Mouse (Mus musculus): Measurements from ENCODE around the gene Cnga4. TPM values are rescaled to one million over a fixed set of nuclear protein-coding genes. Genes with fewer than 3 reads are reported as not detected.

Gene Cnga4
- 0.27 and 0.32 TPM in 2 replicates for polyA plus RNA-seq (2012; rRNA removed)

DNA sequence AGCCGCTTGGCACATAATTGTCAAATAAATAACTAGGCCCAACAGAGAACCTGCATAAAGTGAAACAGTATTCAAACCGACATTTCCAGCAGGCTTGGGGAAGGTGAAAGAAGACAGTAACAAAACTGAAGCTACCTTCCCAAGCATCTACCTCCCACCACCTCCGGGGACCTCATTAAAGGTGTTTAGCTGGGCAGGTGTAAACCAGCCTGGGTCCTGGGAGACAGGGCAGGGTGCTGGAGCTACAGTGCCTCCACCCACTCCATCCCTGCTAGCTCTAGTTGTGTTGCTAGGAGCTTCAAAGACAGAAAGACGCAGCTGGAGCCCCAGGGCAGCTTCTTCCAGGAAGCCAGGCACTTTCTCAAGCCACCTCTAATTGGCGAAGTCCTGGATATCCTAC is at the start of gene Cnga4:
Gene Cnga4, plus strand, starts transcription at position 301 of the 400 bp plus-strand sequence.

DNA sequence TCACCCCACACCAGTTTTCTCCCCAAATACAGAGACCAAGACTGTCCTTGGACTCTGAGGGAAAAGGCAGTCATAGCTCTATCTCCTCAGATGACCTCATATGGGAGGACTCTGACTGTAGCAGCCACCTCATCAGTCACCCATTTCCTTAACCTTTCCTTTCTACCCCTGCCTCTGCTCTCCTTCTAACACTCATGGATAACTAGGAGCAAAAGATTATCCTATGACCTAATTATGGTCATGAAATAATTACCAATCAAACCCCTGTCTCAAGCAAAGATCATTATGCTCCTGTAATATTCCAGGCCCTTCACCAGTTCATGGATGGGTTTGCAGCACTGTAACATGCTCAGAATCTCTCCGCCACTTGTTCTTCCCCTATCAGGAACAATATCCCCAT is 36.4 kb upstream of the Cnga4 start, which contains the start of gene Olfr692:
Gene Olfr692, plus strand, starts transcription at position 301 of the 400 bp plus-strand sequence.

DNA sequence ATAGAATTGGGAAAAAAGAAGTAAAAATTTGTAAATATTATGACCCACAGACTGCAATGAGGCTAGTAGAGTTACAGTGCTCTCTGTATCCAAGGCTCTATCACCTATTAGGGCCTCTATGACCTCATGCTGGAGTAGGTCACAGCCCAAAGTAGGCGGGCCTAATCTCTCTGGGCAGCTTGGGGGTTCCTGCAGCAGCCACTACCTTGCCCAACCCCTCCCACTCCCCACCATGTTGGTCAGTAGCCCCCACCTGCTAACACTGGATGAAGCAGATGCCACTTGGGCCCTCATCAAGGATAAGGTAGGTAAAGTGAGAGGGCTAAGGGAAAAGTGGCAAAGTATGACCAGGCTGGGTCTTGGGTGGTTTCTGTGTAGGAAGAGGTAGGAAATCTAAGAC is 29.5 kb upstream of the Cnga4 start, which contains the start of gene Gm5901:
Gene Gm5901, plus strand, starts transcription at position 173 of the 400 bp plus-strand sequence.

DNA sequence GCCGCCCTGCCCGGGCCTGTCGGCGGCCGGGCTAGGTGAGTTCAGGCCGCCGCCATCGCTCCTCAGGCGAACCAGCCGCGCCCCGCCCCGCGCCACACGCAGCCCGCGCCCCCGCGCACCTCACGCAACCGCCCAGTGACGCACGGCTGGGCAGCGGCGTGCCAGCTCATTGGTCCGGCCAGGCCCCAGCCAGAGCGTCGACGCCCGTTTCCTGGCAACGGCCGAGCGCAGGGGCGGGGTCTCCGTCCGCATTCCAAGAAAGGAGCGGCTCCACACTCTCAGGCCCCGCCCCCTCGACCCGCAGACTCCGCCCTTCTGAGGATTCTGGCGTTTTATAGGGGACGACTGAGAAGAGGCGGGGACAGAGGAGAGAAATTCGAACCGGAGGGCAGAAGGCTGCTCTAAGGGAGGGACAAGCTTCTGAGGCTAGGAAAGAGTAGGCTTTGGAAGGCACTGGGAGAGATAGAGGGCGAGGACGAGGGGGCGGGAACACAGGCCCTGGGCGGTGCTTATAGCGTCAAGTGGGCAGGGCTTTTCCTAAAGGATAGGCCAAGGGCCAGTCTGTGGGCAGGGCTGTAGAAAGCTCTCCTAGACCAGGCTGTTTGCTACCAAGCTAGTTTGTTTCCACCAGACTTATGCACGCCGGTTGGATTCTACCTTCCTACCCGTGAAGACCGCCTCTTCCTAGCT is 4.3 kb upstream of the Cnga4 start, which contains the start of gene Fam160a2:
Gene Fam160a2, minus strand, starts transcription at position 120 of the 690 bp plus-strand sequence.

DNA sequence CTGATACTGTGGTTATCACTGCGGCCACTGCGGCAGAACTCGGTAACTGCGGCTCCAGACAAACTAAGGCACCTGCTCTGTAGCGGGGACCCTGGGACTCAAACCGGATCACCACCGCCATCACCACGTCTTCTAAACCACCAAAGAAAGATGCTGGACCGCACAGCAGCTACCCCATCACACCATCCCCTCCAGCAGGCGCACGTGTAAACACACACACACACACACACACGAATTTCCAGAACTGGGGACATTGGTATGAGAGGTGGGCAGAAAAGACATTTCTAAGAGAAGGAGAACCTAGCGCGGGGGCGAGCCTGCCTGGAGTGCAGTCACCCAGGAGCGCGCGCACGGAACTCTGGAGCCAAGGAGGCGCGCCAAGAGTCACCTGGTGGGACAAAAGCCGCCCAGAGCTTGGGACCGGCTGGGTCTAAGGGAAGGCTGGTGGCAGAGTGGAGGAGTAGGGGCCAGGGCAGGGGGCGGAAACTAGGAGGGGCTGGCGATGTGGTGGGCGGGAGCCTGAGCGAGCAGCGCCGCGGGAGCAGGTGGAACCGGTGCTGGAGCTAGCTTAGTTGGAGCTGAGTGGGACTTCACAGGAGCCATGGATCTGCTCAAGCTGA is 21.2 kb downstream of the Cnga4 start, which contains the start of gene Cckbr:
Gene Cckbr, plus strand, starts transcription at position 308 of the 620 bp plus-strand sequence.

Other genes with a start within 250 kb of the Cnga4 start
- not detected in 2 replicates for gene Olfr684, start 240.9 kb upstream of the Cnga4 start, polyA plus RNA-seq (2012; rRNA removed)
- not detected in 2 replicates for gene Olfr685, start 218.6 kb upstream of the Cnga4 start, polyA plus RNA-seq (2012; rRNA removed)
- not detected in 2 replicates for gene Olfr686, start 197.1 kb upstream of the Cnga4 start, polyA plus RNA-seq (2012; rRNA removed)
- not detected in 2 replicates for gene Olfr688, start 116.5 kb upstream of the Cnga4 start, polyA plus RNA-seq (2012; rRNA removed)
- not detected in 2 replicates for gene Olfr689, start 93.4 kb upstream of the Cnga4 start, polyA plus RNA-seq (2012; rRNA removed)
- 0.12 and 0.43 TPM in 2 replicates for gene Olfr690, start 70.5 kb upstream of the Cnga4 start, polyA plus RNA-seq (2012; rRNA removed)
- gene Olfr691, start 62.3 kb upstream of the Cnga4 start, polyA plus RNA-seq (2012; rRNA removed): 0.21 and 0.24 TPM in 2 replicates
- gene Olfr692, start 36.3 kb upstream of the Cnga4 start, polyA plus RNA-seq (2012; rRNA removed): not detected in 2 replicates
- gene Gm5901, start 29.5 kb upstream of the Cnga4 start, polyA plus RNA-seq (2012; rRNA removed): not detected in 2 replicates
- 35.4 and 37.7 TPM in 2 replicates for gene Fam160a2, start 4.5 kb upstream of the Cnga4 start, polyA plus RNA-seq (2012; rRNA removed)
- gene Cckbr, start 21.2 kb downstream of the Cnga4 start, polyA plus RNA-seq (2012; rRNA removed): 6.2 and 6.7 TPM in 2 replicates
- gene Cavin3, start 77.7 kb downstream of the Cnga4 start, polyA plus RNA-seq (2012; rRNA removed): 26.2 and 30.2 TPM in 2 replicates
- gene Smpd1, start 149.8 kb downstream of the Cnga4 start, polyA plus RNA-seq (2012; rRNA removed): 51.4 and 52.2 TPM in 2 replicates
- gene Apbb1, start 177.1 kb downstream of the Cnga4 start, polyA plus RNA-seq (2012; rRNA removed): 318 and 323 TPM in 2 replicates
- 0.28 and 0.64 TPM in 2 replicates for gene Hpx, start 195.6 kb downstream of the Cnga4 start, polyA plus RNA-seq (2012; rRNA removed)
- gene Trim3, start 229.0 kb downstream of the Cnga4 start, polyA plus RNA-seq (2012; rRNA removed): 138 and 139 TPM in 2 replicates
- gene Timm10b, start 235.5 kb downstream of the Cnga4 start, polyA plus RNA-seq (2012; rRNA removed): 103 and 104 TPM in 2 replicates
- gene Arfip2, start 235.8 kb downstream of the Cnga4 start, polyA plus RNA-seq (2012; rRNA removed): 114 and 120 TPM in 2 replicates
- 75.4 and 96.5 TPM in 2 replicates for gene Gm45799, start 236.0 kb downstream of the Cnga4 start, polyA plus RNA-seq (2012; rRNA removed)
- 6.2 and 7.3 TPM in 2 replicates for gene Dnhd1, start 246.3 kb downstream of the Cnga4 start, polyA plus RNA-seq (2012; rRNA removed)

All from central nervous system, embryonic 18 days (tissue).